Mouse (Mus musculus): ENCODE measurements around the gene Prdm12. TPM values are rescaled to one million over a fixed set of nuclear protein-coding genes. Genes with fewer than 3 reads are reported as not detected.

The Prdm12 gene
- not detected for total RNA-seq (2021)

DNA sequence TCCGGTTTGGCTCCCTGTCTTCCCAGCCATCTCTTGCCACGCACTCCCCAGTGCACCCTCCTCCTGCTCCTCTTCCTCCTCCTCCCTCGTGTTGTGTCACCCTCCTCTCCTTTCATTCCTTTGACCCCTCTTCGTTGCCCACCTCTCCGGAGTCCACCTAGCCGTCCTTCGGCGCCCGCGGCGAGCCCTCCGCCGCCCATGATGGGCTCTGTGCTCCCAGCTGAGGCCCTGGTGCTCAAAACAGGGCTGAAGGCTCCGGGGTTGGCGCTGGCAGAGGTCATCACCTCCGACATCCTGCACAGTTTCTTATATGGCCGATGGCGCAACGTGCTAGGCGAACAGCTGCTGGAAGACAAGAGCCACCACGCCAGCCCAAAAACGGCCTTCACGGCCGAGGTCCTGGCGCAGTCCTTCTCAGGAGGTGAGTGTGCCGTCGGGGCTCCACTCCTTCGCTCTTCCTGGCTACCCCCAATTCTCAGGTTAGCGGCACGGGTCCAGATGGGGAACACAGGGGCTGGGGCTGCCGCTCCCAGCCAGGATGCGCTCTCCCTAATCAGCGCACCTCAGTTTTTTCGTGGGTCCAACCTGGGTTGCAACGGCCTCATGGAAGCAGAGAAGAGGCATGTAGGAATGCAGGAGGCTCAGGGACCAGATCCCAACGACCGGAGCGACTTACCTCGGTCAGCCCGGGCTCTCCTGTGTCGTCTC, at the start of gene Prdm12:
Prdm12 (plus strand) TSS at position 137 of the 708 bp plus-strand sequence.
- no peak for DNase-seq

DNA sequence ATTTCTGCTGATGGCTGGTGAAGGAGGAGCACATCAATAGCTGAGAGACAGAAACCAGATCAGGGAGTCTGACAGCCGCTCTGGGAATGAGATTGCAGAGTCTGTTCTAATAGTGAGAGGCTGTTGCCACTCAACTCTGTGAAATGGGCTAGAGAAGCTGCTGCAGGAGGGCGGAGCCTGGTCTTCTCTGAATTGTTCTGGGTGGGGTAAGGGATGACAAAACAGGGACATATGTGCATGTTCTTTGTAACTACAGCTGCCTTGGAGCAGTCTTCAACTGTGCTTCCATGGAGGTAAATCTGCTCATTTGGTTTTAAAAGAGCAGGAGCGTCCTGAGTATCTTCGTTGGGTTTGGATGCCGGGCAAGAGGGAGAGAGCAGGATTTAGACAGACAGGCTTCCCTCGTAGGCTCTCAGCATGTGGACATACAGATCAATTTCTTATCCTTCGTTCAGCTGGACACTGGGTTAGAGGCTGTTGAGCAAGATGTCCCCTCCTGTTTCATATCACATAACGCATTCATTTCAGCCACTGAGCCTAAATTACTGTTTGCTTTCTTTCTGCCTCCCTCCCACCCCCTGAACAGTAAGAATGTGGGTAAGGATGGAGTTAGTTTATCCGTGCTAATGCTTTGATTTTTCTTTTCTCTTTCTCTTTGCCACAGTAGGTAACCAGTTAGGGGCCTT, 47.9 kb upstream of the Prdm12 start:
- DNase-seq: no peak

DNA sequence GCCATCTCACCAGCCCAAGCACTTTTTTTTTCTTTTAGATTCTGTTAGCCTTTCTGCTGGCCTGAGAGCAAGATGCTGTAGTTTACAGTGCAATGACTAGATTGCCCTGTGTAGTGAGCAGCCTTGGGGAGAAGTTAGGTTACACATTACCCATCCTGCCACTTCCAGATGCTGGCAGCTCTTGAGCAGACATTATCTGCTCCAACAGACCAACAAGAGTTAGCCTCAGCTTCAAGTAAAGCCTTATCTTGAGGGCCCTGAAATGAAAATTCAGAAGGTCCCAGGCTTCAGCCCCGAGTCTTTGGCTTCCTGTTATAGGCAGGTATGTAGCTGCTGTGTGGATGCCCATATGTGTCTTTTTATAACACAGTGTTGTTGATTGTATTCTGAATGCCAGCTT, 32.3 kb upstream of the Prdm12 start:
- no peak for DNase-seq

DNA sequence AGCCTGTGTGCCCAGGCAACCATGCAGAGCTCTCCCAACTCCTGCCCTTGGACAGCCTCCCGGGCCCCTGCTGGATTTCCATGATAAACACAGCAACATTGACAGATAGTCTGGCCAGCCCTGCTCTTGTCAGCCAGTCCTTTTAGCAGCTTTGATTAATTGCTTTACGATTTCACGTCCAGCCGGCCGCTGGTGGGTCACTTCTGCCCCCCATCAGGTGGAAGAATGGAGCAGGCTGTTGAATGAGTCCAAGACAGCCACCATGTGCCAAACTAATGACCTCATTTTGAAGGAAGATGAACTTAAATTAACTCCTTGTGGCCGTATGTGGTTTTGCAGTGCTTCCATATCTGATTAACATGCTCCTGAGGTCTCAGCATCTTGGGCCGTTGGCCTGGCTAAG, 30.0 kb upstream of the Prdm12 start:
- DNase-seq: peak; percentile 16

DNA sequence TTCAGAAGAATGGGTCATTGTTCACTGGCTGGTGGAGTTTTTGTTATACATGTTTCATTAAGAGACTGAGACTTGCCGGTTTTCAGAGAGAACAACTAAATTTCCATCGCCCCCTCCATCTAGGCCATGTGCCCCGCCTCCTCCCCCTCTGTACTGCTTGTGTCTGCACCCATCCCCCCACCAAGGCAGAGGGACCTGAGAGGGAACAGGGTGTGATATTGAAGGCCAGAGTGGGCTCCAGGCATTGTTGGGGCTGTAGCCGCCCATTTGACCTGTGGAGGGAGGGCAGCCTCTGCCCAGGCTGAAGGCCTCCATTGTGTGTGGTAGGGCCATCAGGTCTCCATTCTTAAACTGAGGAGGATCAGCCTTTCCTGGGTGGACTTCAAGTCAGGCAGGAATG, 28.9 kb upstream of the Prdm12 start:
- no peak for DNase-seq

DNA sequence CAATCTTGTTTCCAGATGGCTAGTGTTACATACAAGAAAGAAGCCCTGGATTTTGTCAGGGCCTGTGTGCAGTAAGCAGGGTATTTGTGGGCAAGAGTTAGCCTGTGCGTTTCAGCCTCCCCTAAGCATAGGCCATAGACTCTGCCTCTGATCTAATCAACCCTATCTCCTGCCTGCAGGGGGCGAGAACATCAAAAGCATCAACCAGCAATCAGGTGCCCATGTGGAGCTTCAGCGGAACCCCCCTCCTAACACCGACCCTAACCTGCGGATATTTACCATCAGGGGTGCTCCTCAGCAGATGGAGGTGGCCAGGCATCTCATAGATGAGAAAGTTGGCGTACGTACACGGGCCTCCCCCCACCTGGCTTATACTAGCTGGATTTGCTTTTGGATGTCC, 28.4 kb upstream of the Prdm12 start:
- DNase-seq: no peak

DNA sequence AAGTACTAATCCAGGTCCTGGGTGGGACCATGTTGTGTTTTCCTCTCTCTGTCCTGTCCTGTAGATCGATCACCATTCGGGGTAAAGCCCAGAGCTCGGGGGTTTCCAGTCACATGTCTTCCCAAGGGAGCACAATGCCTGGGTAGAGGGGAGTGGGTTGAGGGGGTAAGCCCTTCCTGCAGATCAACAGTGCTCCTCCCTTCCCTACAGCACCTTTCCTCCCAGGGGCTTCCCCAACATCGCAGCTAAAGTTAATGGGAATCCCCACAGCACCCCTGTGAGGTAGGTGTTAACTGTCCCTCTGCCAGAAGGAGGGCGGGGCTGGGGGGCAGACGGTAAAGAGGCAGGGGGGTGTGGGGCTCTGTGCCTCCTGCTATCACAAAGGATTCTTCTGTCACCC, 27.2 kb upstream of the Prdm12 start:
- DNase-seq: no peak

DNA sequence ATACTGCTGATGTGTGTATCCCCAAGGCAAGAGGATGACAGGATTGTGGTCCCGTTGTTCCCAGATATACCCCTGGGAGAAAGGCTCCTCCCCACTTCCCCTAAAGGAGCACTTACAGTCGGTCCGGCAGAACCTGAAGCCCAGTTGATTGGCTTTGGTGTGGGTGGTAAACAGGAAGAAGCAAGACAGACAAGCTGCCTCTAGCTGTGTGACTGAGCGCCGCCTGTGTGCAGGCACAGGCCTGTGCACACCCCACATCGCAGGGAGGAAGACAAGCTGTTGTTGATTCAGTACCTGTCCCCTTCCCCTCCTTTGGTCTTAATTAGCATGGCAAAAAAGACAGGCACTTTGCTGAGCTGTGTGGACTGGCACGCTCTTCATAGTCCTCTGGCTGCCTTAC, 26.1 kb upstream of the Prdm12 start:
- DNase-seq: no peak

DNA sequence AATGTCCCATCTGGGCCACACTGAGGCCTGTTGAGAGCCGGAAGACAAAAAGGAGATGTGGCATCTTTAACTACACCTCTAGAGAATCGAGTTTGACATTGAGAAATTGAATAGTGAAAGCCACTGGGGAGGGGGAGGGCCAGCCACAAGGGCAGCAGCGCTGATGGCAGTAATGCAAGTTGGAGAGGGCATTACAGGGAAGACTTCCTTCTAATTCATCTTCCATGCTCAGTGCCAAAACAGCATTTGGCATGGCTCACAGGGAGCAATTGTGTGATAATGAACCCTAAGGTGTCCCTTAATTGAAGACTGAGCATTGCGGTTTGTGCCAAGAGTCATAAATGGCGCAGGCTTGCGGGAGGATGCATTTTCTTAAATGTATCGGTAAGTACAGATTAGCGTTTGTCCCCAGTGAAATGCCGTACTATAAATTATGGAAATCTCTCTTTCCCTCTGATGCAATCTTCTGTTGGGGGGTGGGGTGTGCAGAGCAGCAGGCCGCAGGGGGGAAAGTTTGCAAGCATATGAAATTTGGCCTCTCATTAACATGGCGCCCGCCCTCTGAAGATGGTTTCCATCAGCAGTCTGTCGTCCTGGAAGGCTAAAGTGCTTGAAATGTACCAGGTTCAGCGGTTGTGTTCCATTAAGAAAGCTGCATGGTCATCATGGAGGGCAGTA, 21.2 kb upstream of the Prdm12 start:
- DNase-seq: no peak

DNA sequence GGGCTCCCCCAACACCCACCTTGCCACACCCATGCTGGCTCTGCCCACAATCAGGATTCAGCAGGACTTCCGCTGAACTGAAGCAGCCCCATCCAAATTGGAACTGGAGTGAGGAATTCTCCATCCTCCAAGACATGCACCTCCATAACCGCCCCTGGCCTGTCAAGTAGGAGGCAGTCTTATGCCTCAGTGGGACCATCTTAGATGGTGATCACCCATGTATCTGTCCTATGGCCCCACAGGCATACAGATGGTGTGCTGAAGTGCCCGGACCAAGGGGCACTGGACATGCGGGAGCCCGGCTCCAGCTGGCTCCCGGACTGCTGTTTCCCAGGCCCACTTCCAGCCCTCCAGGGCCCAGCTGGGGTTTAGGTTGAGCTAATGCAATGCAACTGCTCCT, 20.6 kb upstream of the Prdm12 start:
- no peak for DNase-seq

DNA sequence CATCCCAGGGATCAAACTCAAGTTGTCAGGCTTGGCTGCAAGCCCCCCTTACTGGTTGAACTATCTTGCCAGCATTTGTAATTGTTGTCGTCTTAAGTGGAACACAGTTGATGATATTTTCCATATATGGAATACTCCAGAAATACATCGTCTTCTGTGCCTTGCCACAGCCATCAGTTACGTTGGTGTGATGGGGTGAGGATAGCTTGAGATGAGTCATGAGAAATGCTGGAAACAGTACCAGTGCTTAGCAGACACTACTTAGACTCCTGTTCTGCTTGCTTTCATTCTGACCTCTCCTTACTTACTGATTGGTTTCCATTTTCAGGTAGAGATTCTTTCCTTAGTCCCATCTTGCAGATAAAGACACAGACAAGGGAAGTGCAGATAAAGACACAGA, 6.3 kb upstream of the Prdm12 start:
- DNase-seq: no peak

DNA sequence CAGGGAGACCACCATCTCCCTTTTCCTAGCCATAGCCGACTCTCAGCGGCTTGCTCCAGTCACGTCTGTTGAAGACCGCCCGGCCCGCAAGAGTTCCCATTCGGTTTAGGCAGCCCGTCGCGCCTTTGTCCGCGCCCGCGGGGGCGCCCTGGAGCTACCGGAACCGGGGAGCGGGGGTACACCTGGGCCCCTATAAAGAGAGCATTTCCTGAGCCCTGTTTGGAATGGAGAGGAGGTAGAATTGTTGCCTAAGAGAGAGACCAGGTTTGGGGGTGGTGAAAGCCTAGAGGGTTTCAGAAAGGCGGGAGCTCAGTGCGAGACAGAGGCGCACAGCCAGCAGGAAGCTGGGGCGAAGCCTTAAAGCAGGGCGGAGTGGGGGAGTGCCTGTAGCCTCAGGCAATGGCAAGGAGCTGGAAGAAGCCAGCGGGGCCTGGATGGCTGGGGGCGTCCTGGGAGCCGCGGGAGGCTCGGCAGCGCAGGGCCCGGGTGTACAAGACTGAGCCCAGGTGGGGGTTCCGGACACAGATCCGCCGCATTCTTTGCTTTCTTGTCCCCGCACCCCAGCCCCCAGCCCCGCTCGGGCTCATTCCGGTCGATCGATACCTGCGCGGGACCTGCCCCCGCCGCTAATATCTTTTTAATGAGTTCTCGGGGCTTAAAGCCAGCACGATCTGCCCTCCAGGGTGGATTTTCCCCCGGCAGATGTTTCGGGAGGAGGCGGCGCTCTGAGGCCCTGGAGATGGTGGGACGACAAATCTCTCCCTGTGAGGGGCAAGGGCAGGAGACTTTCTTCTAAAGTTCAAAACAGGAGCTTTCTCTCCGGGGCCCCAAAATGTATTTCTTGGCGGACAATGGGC, 4.3 kb upstream of the Prdm12 start:
- no peak for DNase-seq

DNA sequence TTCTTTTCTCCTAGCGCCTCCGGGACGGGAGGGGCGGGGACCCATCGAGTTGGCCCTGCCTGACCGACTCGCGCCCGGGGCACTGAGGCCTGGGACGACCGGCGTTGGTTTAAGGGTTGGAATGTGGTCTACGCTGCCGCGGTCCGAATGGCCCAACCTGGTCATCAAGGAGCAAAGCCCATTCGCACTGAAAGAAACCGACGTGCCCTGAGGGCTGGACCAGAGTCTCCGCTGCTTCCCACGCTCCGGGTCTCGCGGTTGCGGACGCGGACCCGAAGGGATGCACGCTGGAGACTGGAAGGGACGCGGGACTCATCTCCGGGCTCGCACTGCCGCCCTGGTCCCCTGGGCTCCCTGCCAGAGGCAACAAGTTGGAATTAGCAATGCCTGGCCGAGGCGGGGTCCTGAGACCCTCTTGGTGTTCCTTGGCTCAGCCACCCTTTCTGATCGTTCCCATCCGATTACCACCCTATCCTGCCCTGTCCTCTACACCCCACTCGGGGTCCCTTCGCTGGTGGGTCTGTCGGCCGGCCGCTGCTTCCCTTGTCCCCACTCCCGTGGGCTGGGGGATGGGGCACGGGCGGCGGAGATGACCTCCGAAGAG, 3.6 kb upstream of the Prdm12 start:
- no peak for DNase-seq

DNA sequence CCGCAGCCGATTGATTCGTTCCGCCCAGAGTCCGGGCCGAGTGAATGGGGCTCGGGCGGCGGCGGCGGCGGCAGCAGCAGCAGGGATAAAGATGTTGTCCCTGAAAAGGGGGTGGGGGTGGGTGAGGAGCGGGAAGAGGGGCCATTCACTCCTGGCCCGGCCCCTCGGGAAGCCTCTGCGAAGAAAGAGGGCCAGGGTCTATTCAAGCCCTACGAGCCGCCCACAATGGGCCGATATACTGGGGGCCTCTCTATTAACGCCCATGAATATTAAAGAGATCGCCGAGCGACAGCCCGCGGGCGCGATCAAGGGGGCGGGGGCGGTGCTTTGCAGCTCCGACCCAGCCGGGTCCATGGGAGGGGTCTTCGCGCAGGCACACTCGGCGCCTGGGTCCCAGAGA, 3.1 kb upstream of the Prdm12 start:
- no peak for DNase-seq

DNA sequence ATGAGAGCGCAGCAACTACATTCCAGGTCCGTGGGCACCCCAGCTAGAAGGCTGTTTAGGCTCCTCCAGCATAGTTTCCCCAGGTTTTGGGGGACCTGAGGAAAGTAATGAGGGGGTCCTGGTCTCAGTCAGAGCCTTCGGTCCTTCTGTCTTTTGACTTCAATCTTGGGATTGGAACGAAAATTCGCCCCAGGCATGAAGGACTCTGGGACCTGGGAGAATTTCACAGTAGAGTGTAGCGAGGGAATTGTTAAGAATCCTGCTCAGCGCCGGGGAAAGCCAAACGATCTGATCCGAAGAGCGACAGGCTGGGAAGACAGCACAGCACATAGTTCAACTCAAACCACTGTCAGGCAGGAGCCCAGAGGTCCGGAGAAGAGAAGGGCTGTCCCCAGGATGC, 2.5 kb upstream of the Prdm12 start:
- DNase-seq: no peak

DNA sequence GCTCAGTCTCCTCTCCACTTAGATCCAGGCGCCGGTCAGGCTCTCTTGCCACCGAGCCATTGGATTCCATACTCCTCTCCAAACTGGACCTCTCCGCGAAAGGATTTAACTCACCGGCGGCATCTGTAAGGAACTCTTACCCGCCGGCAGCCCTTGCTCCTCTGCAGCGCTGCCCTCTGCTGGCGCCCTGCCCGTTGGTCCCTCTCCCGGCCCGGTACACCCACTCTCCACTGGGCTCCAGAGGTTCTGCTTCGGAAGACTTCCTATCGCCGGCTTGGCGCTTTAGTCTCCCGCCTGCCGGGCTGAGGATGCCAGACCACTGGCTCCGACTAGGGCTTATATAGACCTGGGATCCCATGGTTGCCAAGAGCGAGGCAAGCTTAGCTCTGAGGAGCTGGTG, 2.0 kb upstream of the Prdm12 start:
- DNase-seq: peak; percentile 52

DNA sequence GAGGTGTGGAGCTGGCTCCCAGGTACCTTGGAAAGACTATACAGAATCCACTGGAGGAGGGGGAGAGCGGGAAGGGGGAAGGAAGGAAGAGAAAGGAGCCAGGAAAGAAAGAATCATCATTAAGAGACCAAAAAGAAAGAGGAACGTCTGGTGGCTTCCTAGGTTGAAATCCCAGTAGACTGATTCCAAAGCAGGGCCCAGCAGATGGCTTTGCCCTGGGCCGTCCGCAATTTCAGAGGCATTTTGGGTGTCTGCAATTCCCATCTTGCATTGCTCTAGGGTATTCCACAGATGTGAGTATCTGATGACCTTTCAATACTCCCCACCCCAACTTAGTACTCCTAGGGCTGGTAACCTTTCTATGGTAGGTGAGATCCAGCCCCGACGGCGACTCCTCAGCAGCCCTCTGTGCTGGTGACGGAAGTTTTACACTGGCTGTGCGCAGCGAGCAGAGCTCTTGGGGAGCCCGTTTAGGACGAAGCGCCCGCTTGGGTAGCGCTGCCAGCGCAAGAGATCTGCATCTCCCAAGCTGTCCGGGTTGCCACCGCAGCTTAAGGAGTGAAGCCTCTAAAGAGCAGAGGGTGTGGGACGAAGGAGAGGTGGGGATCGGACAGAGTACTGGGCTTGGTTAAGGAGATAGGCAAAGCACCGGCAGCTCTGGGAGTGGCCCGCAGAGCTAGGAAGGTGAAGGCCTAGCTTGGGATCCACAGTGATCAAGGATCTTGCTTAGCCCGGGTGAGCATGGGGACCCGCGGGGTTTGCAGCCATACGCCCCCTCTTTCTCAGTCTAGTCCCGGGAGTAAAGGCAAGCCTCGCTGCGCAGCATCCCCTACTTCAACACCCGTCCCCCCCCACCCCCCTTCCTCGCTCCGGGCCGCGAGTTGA, 1.0 kb upstream of the Prdm12 start:
- no peak for DNase-seq

DNA sequence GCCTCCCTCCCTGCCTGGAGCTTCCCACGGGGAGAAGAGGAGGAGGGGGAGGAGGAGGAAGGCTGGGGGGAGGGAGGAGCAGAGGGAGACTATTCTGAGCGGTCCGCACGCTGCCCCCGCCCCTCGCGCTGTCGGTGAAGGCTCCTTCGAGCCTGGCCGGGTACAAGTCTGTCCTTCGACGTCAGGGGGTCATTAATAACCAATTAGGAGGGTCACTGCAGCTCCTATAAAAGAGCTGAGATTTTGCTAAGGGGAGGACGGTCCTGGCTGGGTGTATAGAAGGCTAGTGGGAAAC, 424 bp upstream of the Prdm12 start:
- no peak for DNase-seq

DNA sequence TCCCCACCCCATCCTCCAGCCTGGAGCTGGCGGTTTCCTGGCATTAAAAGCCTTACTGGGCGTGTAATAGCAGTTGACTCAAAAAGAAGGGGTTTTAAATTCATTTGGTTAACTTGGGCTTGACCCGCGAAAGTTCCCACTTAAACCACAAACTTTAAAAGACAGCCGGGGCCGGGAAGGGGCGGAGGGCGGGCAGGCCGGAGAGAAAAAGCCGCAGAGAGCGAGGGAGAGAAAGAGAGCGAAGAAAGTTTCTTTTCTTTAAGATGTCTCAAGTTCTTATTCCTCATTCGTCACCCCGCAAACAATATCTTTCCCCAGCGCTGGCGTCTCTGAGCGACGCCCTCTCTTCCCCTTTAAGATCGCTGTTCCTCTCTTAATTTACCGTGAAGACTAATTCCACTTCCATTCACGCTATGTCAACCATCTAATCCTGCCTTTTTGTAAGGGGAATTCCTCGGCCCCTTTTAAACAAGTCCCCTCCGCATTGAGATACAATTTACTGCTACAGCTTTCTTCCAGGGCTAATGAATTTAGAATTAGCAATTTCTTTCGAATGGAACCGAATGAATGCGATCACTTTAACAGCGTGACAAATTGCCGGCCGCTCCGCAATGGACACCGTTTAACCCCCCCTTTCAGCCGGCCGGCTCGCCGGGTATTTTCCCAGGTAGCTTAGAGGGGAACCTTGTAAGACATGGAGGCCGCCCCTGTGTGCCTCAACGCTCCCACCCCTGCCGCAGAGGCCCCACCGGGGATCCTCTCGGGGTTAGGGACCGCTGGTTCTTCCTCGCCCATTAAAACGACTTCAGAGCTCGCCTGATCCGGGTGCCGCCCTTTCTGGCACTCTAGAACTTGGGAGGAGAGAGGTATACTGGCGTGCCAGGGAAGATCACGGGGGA, 1.0 kb downstream of the Prdm12 start:
- DNase-seq: no peak

DNA sequence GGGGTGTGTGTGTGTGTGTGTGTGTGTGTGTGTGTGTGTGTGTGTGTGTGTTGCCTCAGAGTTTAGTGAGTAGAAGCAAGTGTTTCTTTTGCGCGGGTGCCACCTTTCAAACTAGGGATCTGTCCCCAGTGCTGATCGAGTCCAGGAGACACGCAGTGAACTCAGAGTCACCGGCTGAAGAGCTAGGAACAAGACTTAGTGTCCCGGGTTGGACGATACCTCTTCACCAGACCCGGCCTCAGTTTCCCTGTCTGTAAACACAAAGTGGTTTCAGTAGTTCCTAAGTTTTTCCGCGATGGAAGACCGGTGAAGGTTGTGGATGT, 1.6 kb downstream of the Prdm12 start:
- no peak for DNase-seq

DNA sequence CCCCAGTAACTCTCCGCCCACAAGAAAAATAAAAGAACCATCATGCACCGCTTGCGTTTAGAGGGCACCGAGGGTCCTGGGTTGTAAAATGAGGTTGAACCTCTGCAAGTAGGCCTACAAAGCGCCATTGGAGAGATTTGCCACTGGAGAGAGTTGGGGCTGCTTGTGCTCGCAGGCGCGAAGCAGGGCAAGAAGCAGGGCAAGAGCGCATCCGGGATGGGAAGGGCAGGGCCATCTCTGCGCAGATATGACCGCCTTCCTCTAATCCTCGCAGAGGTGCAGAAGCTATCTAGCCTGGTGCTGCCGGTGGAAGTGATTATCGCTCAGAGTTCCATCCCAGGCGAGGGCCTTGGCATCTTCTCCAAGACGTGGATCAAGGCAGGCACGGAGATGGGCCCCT, 2.1 kb downstream of the Prdm12 start:
- DNase-seq: no peak
